Mouse (Mus musculus): Measurements from ENCODE around the gene Cdk11b.

- TF ChIP-seq CTCF (IDR thresholded peaks at IDR 0.05; ENCODE audit: extremely low read depth, insufficient read depth, insufficient read length, insufficient replicate concordance) = no peak
- TF ChIP-seq POLR2A (IDR thresholded peaks at IDR 0.05; ENCODE audit: low read depth, low read length) = no peak
Observed at GRCm38 (mm10) chr4:155611860-155612259, 12.8 kb upstream of the Cdk11b start.
